ENCODE assay signal across 9 mouse cellular contexts in the genomic region with DNA sequence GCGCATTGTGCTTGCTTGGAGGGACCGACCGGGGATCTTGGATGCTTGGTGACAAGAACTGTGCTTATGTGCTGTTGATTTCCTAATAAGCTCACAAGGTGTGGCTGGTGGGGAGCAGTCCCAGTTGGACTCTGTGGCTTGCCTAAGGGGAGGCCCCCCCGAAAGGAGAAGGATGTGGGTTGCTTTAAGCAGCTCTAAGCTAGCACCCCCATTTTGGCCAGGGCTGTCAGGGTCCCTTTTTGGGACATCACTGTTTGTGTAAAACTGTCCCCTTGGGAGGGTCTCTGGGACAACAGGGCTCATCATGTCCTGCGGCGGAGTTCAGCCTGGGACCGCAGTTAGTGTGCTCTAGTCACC. TPM values are rescaled to one million over a fixed set of nuclear protein-coding genes. Genes with fewer than 3 reads are reported as not detected.
DNase-seq lines count a peak whose midpoint lies in the region; ATAC-seq lines count a peak whose summit lies in the region.
"Had no signal": no experiment of that assay in that cellular context is flagged by ENCODE, and none has a peak within 500 bp of the region (broad histone marks: within the 10 kb centered on the region; RNA-seq: fewer than 3 reads in every experiment).

No protein-coding gene starts in this region.

- WGBS in heart, embryonic 10.5 days: 70% methylated on average over 7 of the region's 7 CpGs
- 58% methylated on average over 7 of the region's 7 CpGs for WGBS in liver, embryonic 15.5 days (ENCODE audit: insufficient replicate concordance)

- peak; percentile 39 for DNase-seq in heart, embryonic 10.5 days (ENCODE audit: low spot score)
- no peak for DNase-seq in heart, adult 18-20 months
- DNase-seq in thymus, postnatal 14 days: peak; percentile 8
- no peak for DNase-seq in thymus, adult 18-20 months
- no peak for DNase-seq in cerebellum, postnatal 36 days
- no peak for DNase-seq in frontal cortex, postnatal 25 days (ENCODE audit: low spot score in 2 of 2)
- DNase-seq in yolk sac, embryonic 10.5 days (ENCODE audit: low spot score): no peak

- H3K4me2 ChIP-seq in liver, embryonic 15.5 days: peak overlapping the region; percentile 59; the same call in 1 of the 2 replicates

- H3K27ac ChIP-seq in heart, embryonic 10.5 days: no peak overlapping the region
- H3K27ac ChIP-seq in liver, embryonic 15.5 days (replicated peaks): no peak overlapping the region
- H3K27ac ChIP-seq: macrophage had no signal

- H3K36me3 ChIP-seq in heart, embryonic 10.5 days: no peaks in the 10 kb centered on the region
- H3K36me3 ChIP-seq in liver, embryonic 15.5 days (replicated peaks): no peaks in the 10 kb centered on the region

- no peaks in the 10 kb centered on the region for H3K9me3 ChIP-seq in heart, embryonic 10.5 days
- no peaks in the 10 kb centered on the region for H3K9me3 ChIP-seq in liver, embryonic 15.5 days (replicated peaks)

- peaks cover 36% of the 10 kb centered on the region for H3K27me3 ChIP-seq in heart, embryonic 10.5 days (ENCODE audit: insufficient read depth, poor library complexity, severe bottlenecking)
- peaks cover 12% of the 10 kb centered on the region for H3K27me3 ChIP-seq in liver, embryonic 15.5 days

- H3K4me3 ChIP-seq in heart, embryonic 10.5 days: peak overlapping the region; percentile 58
- no peak overlapping the region for H3K4me3 ChIP-seq in liver, embryonic 15.5 days (replicated peaks)

- no peak overlapping the region for H3K9ac ChIP-seq in liver, embryonic 15.5 days

- peaks cover 5% of the 10 kb centered on the region; the same call in 1 of the 2 replicates for H3K4me1 ChIP-seq in heart, embryonic 10.5 days
- H3K4me1 ChIP-seq in liver, embryonic 15.5 days (replicated peaks): peaks cover 4% of the 10 kb centered on the region

- no peak for ATAC-seq in liver, embryonic 15.5 days (ENCODE audit: insufficient read depth)

RNA-seq across cellular contexts. Expression of a gene that starts 51.4 kb away (rescaled TPM):
- 23.3 and 24.8 TPM in 2 replicates for polyA plus RNA-seq in heart, embryonic 10.5 days (2016; fragmentation: Nextera tagmentation; extraction: Ambion mirVana)
- total RNA-seq in heart, adult 18-20 months (2021): 1 to 10 TPM; 8.7 to 9.8 TPM
- polyA plus RNA-seq in liver, embryonic 15.5 days (2015; fragmentation: Nextera tagmentation; extraction: Ambion mirVana): 9.0 and 9.8 TPM in 2 replicates

Comparison
In these comparisons a context has a peak if more than half of its experiments do, and no peak if none do; other contexts are left out.
1. DNase-seq: peak in heart, embryonic 10.5 days (single experiment) and thymus, postnatal 14 days (single experiment); none in heart, adult 18-20 months (0 of 2), thymus, adult 18-20 months (0 of 2), cerebellum, postnatal 36 days (0 of 2), frontal cortex, postnatal 25 days (0 of 2) and yolk sac, embryonic 10.5 days (single experiment).